Mouse (Mus musculus) mouse embryonic stem cell (cell line): ENCODE results near the gene Sult2b1.

Experiments
- in situ Hi-C, 2 experiments: fragments of 300-500 bp; cut with MboI; formaldehyde crosslinking; loops; 1 replicate in 1 of 2; 3 replicates in 1 of 2; pipeline ENCODE4 v1.14.3; 2019 to 2020; ENCODE audit warnings: low sequenced_read_pairs in 2 of 2, low pct_unique_long_range_greater_than_20kb in 1 of 2, mixed read lengths in 1 of 2; ENCODE audit not compliant: unreplicated experiment in 1 of 2

The Sult2b1 gene

DNA sequence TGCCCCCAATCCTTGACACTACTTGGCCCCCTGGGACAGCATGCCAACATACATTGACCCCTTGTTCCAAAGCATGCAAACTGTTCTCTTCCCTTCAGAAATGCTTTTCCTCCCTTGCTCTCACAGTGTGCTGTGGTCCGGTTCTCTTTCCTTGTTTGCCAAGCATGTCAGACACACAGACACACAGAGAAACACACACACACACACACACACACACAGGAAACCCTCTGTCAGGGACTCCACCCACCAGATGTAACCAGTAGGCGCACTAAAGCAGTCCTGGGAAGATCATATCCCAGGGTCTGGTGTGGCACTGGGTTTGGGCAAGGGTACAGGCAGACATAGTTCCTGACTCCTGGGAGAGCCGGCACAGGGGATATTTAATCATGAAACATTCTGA lies 97.6 kb downstream of the Sult2b1 start:
- in situ Hi-C loops: no loop called here

- in situ Hi-C loops: no loop called here
These were observed 98.7 kb downstream of the Sult2b1 start for GRCm38 (mm10) chr7:45685811-45686210.

- in situ Hi-C loops: no loop called here
These were observed 100.9 kb downstream of the Sult2b1 start, which contains the start of gene Ntn5 for GRCm38 (mm10) chr7:45683396-45684050. Gene Ntn5 (plus strand): TSS chr7:45684022.

DNA sequence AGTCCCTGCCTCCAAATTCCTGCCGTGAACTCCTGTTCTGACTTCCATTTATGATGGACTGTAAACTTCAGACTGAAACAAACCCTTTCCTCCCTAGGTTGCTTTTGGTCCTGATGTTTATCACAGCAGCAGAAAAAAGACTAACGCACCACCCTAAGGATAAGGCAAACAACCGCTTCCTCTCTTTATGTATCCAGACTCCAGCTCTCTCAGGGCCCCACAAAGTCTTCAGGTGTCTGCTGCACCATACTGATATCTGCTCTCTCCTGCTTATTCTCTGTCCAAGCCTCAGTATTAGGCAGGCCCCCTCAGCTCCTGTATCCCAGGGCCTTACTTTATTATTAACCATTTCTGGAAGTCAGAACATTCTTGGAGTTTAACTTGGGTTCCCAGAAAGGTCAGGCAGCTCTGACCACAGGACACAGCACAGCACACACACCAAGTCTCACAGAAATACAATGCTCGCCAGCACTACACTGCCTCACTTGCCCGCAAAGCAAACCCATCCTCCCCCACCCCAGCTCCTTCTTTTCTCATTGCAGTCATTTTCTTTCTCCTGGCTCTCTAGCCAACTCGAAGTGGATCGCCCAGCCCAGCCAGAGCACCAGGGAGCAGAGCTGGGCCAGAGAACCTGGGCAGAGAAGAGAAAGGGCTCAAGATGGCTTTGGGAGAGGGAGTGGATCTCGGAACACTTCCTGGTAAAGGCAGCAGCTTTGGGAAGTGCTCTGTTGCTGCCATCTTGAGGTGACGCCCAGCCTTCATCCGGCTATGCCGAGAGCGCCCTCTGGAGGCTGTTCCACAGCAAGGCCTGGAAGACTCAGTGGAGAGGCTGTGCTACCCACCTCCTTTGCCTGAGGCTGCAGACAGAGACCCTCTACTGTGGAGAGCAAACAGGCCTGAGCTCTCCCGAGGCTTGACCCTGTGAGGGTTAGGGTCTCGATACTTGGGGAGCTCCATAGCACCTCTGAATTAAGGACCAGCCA lies 102.0 kb downstream of the Sult2b1 start:
- in situ Hi-C loops: no loop called here

- in situ Hi-C loops: no loop called here
These were observed 103.3 kb downstream of the Sult2b1 start for GRCm38 (mm10) chr7:45681046-45681736.
